Mouse (Mus musculus): ENCODE results near the gene Snu13. TPM values are rescaled to one million over a fixed set of nuclear protein-coding genes. Genes with fewer than 3 reads are reported as not detected.

Snu13 gene
- 10 to 100 TPM; 36.0 to 47.5 TPM for total RNA-seq (2021)
- long read RNA-seq, experiment 1, transcript Snu13-202 (3 exons, 2,077 nt), result major isoform, 116 of 130 reads
- long read RNA-seq, experiment 1, partial matches to known transcripts, result 1 of 130 reads
- long read RNA-seq, experiment 1, other reads (novel, unspliced or antisense), result 13 of 130 reads
- long read RNA-seq, experiment 2, transcript Snu13-202 (3 exons, 2,077 nt), result major isoform, 153 of 180 reads
- long read RNA-seq, experiment 2, partial matches to known transcripts, result 1 of 180 reads
- long read RNA-seq, experiment 2, other reads (novel, unspliced or antisense), result 26 of 180 reads

DNA sequence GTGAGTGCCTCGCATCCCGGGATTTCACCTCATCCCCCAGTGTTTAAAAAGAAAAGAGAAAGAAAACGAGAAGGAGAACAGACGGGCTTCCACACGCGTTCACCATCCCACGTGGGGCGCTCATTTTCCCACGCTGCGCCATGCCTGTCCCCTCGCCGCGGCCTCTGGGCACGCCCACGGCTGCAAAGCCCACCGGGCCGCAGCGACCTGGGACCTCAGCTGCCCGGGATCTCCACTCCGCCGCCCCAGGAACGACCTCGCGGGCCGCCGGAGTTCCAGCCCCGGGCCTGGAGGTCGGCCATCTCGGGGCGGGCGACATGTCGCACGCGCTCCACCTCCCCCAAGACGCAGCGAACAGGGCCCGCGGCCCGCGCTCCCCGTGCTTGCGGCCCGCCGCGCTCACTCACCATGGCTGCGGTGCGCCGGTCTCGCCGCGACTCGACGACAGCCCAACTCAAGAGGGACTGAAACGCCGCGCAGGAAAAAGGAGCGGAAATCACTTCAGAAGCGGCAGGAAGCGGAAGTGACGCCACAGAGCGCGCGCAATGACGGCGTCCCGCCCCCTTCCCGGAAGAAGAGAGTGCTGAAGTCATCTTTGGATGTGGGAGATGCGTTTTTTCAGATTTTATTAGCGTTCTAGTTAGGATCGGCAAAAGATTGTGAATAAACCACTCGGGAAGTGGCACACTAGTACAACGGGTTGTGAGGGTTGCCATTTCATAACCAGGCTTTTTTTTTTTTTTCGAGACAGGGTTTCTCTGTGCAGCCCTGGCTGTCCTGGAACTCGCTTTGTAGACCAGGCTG lies at the start of gene Snu13:
Gene Snu13 (minus strand): TSS at position 519 of the 804 bp plus-strand sequence.
- intact Hi-C loops (cut with DNase I), result no loop called here
- DNase-seq, result peak; percentile 84 to 88

DNA sequence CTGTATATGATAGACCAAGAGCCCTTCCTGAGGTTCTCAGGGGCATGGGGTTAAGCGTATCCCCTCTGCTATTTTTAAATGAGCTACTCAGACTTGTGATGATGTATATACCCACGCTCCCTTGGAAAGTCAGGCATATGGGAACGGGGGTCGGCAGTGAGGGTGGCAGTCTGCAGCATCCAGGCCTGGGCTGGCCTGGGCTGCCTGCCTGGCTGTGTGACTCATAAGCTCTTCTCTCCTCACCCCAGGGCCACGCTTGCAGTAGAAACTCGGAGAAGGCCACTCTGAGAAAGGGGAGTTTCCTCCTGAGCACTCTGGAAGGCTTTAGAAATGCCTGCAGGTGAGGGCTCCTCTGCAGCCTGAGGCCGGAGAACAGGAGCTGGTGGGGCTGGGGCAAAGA lies 43.7 kb upstream of the Snu13 start:
- no peak for DNase-seq

DNA sequence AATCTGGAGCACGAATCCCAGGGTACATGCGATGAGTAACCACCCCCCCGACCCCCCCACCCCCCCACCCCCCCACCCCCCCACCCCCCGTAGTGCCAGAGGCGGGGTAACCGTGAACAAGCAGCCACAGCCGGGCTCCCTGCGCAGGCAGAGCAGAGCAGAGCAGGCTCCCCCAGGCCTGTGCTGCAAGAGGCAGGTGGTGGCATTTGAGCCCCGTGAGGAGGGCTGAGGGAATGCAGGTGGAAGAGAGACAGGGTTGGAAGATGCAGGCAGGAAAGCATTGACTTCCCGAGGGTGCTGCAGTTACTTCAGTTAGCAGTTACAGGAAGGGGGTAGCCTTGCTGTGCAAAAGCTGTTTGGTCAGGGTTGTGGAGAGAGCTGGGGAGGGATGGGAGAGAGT lies 39.9 kb upstream of the Snu13 start:
- no peak for DNase-seq
- intact Hi-C loops (cut with DNase I), result no loop called here

More for the DNA sequence above, 43.7 kb upstream of the Snu13 start:
- intact Hi-C loops (cut with DNase I), result no loop called here

DNA sequence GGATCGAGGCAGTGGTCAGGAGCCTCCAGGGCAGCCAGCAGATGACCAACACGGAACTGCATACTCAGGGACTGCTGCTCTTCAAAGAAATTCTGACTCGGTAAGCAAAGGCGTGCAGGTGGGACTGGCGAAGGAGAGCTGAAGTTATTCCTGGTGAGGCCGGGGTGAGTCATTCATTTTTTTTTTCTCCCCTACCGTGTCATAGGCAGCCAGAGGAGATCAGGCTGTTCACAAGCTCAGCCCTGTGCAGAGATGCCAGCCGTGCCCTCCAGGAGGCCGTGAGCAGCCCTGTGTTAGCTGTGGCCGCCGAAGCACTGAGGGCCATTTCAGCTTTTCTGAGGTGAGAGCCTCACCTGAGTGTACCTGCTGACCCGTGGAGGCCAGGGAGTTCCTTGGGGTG lies 38.7 kb upstream of the Snu13 start:
- no peak for DNase-seq
- intact Hi-C loops (cut with DNase I), result no loop called here

DNA sequence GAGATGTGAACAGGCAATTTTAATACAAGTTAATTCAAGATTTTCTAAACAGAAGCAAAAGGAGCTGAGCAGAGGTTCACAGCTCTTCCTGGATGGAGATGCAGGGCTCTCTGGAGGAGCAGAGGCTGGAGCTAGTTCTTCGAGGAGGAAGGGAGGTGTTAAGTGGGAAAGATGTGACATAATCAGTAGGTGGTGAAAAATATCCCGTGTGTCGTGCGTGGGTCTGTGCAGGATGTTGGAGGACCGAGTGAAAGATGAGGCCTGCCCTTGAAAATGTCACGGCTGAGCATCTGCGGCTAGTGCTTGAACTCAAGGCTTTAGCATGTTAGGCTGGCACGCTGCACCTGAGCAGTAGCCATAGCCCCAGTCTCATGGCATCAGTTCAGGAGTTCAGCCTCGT lies 38.2 kb upstream of the Snu13 start:
- DNase-seq, result no peak
- intact Hi-C loops (cut with DNase I), result no loop called here

DNA sequence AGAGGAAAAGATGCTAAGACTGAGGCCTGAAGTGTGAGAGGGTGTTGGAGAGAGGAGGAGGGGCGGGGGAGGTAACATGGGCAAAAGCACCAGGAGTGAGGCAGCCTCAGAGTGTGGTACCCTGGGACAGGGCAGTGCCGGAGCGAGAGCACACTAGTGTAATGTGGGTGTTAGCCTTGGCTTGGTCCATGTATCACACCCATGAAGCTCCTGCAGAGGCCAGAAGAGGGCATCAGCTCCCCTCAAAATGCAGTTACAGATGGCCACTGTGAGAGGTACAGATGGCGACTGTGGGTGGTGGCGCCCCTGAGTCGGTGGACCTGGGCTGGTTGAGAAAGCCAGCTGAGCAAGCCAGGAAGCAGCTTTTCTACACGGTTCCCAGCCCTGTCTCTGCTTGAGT lies 33.8 kb upstream of the Snu13 start:
- intact Hi-C loops (cut with DNase I), result loop anchor here (5.0 kb wide), 2 partner anchors 36 to 156 kb away; no protein-coding TSS in a partner anchor
- DNase-seq, result peak in 1 of 2 experiments; percentile 30

DNA sequence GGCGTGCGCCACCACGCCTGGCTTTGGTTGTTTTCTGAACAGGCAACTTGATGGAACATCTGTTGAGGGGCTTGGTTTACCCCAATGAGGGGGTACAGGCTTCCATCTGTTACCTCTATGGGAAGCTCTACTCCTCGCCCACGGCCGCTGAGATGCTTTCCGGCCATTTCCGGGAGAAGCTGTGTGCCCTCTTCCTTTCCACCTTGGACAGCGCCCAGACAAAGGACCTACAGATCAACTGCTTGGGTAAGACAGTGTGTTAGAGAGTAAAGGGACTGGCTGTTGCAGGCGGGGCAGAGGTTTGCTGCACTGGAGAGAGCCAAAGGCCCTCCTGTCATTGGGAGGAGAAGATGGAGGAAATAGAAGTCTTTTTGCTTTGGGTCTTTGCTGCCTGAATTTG lies 32.5 kb upstream of the Snu13 start:
- no peak for DNase-seq
- intact Hi-C loops (cut with DNase I), result loop anchor here (5.0 kb wide), 2 partner anchors 37 to 157 kb away; no protein-coding TSS in a partner anchor

DNA sequence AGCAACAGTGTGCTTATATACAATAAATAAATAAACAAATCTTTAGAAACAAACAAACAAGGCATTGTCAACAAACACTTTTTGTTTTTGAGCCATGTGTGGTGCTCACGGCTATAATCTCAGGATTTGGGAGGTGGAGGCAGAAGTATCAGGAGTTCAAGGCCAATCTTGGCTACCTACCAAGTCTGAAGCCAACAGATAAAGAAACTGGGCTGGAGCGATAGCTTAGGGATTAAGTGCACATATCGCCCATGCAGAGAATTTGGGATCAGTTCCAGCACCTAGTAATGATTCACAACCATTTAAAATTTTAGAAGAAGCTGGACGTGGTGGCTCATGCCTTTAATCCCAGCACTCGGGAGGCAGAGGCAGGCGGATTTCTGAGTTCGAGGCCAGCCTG lies 26.1 kb upstream of the Snu13 start:
- intact Hi-C loops (cut with DNase I), result no loop called here
- DNase-seq, result no peak

DNA sequence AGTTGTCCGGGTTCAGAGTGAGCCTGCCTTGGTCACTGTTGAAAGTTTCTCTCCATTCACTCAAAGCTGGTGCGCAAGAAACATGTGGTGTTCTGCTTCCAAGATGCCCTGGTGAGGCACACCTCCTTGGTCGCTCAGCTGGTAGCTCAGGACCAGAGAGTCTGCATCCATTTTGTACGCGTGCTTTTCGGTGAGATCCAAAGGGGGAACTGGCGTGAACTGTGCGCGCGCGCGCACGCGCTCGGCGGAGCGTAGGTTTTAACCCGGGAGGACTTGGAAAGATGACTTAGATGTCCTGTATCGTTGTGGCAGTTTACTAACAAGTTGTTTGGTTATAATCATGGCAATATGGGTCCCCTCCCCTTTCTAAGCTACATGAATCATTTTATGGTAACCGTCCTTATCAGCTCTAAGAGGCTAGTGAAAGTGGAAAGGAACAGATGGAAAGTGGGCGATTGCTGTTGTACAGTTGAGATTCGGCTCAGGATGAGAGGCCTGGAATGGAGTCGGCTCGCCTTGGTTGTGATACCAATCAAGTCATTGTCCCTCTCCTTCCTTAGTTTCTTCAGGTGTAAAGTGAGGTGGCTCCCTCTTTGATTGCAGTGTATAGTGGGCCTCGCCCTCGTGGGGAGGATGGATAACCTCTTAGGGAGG lies 24.5 kb upstream of the Snu13 start:
- intact Hi-C loops (cut with DNase I), result no loop called here
- no peak for DNase-seq

DNA sequence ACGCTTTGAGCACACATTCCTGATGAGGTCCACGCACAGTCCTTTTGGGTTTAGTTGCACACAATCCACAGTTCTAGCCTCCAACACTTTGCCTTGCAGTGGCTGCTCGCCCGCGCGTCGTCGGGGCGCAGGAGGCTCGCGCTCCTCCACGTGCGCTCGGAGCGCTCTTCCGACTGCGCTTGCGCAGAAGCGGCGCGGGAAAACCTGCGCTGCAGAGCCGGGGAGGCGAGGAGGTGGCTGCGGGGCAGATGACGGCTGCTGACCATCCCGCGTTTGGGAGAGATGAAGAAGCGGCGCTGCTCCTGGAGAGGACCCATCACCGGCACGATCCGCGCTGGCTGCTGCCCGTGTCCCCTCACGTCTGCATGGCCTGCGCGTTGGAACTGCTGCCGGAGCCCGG lies 22.5 kb upstream of the Snu13 start, which contains the start of gene Mei1:
Gene Mei1 (plus strand): TSS at position 99 of the 400 bp plus-strand sequence.
- DNase-seq, result no peak
- intact Hi-C loops (cut with DNase I), result loop anchor here (2.0 kb wide), 1 partner anchor 37 kb away; no protein-coding TSS in a partner anchor

DNA sequence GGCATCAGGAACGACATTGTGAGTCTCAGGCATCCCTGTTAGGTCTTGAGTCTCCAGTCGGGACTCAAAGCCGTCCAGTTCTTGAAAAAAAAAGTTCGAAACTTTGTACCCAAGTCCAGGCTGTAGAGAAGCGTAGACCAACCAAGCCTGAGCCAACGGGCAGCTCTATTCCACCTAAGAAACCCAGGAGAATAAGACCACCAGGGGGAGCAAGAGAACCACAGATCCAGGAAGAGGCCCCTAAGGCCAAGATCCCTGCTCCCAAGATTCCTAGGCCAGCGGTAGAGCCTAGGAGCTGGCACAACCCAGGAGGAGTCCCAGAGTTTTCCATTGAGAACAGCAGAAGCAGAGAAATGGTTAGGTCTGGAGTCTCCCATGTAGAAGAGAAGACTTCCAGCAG lies 18.1 kb upstream of the Snu13 start:
- intact Hi-C loops (cut with DNase I), result loop anchor here (1.0 kb wide), 1 partner anchor 171 kb away; no protein-coding TSS in a partner anchor
- peak in 1 of 2 experiments; percentile 70 for DNase-seq

DNA sequence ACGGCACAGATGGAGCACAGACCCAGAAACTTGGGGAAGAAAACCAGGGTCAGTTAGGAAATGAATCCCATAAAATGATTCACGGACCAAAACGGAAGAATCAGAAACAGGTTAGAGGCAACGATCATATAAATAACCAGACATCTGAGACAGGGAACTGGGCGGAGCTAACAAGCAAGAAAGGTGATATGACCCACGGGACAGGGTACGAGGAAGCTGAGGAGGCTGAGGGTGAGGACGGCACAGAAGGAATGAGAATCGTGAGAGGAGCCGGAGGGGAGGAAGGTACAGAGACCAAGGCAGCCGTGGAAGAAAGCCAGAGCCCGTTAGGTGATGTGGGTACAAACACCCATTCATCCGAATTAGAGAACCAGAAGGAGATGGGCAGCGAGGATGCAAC lies 16.5 kb upstream of the Snu13 start:
- intact Hi-C loops (cut with DNase I), result no loop called here
- no peak for DNase-seq

DNA sequence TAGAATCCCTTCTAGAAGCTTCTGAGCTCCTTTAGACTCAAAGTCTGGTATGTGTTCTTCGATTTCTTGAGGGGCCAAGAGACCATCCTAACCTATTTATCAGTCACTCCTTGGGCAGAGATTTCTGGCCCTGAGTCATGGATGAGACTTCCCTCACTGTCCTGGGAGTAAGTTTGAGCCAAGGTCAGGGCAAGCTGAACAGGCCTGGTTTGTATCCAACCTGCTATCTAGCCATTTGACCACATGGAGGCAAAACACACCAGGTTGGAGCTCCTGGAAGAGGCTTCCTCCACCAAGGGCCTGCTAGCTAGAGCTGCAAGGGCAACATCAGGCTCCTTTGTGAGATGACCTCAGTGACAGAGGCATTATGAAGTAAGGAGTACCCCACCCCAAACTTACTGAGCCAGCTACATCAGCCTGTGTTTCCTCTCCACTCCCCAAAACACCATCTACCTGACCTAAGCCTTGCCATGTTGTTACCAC lies 11.4 kb upstream of the Snu13 start, which contains the start of gene 4930407I10Rik:
Gene 4930407I10Rik (plus strand): TSS at position 433 of the 483 bp plus-strand sequence.
- intact Hi-C loops (cut with DNase I), result no loop called here
- no peak for DNase-seq

DNA sequence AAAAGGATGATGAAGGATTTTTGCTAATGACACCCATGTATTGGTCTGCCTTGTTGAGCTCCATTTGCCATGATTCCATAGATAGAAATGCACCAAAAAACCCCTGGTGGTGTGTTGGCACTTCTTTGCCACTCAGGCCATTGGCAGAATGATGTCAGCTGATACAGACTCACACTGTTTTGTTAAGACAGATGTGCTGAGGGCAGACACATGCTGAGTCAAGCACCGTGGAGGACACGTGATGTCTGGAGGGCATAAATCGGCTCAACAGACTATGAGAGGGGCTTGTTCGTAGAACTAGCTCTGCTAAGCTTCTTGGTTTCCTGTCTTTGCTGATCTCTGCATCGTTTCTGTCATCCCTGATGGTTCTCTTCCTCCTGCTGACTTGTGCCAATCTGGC lies 5.1 kb upstream of the Snu13 start:
- DNase-seq, result no peak
- intact Hi-C loops (cut with DNase I), result no loop called here

DNA sequence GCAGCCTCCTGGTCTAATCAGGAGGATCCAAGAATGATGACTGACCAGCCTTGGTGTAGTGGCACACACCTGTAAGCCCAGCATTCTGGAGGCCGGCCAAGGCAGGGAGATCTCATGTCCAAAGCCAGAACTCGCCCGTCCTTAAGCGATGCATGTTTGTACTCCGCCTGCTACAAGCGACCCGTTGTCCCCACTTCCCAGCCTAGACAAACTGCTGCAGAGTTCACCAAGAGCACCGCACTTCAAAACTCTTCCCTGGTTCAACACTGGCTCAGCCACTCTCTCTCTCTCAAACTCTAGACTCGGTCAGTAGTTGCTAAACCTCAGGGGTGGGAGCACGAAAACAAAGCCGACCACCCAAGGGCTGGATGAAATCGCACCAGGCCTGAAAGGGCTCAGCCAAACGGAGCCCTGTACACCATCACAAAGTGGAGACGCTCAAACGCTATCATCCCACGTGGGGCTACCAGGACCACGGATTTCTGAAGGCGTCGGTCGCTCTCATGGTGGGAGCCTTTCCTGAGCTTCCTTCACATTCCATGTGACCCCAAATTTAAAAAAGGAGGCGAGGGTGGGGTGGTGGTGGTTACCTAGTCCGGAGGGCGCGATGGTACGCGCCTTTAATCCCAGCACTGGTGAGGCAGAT lies 1.0 kb downstream of the Snu13 start:
- no peak for DNase-seq
- intact Hi-C loops (cut with DNase I), result no loop called here

DNA sequence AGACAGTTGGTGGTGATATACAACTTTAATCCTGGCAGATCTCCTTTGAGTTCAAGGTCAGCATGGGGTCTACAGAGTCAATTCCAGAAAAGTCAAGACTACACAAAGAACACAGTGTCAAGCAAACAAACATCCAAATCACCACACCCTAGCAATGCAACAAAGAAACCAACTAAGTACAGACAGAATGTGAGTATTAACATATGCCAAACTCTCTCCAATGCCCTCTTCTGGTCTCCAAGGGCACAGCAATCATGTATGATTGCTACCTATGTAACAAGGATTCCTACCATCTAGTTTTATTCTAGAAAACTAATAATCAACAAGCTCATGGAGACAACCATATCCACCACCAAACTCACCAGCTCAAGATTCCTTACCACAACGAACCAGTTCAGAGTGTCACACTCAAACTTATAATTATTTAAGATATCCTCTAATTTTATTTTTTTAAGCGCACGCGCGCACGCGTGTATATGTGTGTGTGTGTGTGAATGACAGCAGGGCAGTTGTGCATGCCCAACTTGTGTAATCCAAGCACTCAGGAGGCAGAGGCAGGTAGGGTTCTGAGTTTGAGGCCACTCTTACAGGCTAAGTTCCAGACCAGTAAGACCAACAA lies 3.1 kb downstream of the Snu13 start:
- no peak for DNase-seq
- intact Hi-C loops (cut with DNase I), result no loop called here

DNA sequence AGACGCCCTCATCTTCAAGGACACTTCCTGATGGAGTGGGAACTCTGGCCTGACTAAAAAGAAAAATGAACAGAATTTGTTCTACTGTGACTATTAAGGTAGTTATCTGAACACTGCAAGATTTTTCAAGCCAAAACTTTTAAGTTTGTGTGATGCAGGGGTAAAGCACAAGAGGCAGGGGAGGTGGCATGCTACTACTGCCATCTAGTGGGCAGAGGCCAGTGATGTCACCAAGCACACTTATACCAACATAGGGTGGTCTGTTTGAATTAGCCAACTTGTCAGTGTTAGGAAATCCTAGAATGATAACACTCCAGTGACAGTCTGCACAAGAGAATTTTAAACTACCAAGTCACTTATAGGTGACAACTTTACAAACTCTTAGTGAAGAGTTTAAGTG lies 6.7 kb downstream of the Snu13 start:
- DNase-seq, result no peak
- intact Hi-C loops (cut with DNase I), result no loop called here

DNA sequence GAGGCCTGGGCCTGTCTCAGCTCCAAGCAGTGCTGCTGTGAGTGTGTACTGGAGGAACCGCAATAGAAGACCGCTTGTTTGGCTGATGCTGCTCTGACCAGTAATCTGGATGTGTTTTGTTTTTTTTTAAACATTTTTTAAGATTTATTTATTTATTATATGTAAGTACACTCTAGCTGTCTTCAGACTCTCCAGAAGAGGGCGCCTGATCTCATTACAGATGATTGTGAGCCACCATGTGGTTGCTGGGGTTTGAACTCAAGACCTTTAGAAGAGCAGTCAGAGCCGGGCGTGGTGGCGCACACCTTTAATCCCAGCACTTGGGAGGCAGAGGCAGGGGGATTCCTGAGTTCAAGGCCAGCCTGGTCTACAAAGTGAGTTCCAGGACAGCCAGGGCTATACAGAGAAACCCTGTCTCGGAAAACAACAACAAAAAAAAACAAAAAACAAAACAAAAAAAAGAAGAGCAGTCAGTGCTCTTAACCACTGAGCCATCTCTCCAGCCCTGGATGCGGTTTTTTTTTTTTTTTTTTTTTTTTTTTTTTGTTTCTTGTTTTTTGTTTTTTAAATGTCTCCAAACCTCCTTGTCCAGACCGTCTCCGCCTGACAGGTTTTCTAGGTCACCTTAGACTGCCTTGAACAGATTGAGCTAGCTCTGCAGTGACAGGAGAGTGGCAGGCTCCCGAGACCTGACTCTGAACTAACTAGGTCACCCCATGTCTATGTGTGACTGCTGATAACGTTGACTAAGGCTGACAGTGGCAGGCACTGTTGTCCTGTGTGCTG lies 11.3 kb downstream of the Snu13 start:
- no peak for DNase-seq
- intact Hi-C loops (cut with DNase I), result no loop called here

DNA sequence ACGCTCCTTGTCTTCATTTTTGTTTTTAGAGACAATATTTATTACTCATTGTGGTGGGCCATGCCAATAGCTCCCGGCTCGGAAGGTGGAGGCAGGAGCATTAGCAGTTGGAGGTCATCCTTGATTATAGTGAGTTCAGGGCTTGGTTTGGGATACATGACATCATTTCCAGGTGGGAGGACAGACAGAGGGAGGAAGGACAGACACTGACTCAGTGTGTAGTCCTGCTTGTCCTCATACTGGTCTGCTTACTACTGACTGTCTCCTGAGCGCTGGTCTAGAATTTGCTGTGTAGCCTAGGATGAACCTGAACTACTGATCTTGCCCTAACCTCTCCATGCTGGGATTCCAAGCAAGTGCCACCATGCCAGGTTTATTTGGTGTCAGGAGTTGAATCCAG lies 13.6 kb downstream of the Snu13 start, which contains the start of gene Desi1:
Gene Desi1 (minus strand): TSS at position 101 of the 400 bp plus-strand sequence.
- DNase-seq, result no peak
- intact Hi-C loops (cut with DNase I), result no loop called here

Data from gastrocnemius, postnatal 36 days (tissue).